Mouse (Mus musculus): Measurements from ENCODE around the gene Fkbp1b. TPM values are rescaled to one million over a fixed set of nuclear protein-coding genes. Genes with fewer than 3 reads are reported as not detected.
"Not testable (repeated sequence)": the region's sequence is repeated elsewhere in the genome, so short reads cannot be mapped to it uniquely, and the experiment has no call there.

The Fkbp1b gene
- polyA plus RNA-seq, 1 experiment from 2014 or later = 13.2 TPM

DNA sequence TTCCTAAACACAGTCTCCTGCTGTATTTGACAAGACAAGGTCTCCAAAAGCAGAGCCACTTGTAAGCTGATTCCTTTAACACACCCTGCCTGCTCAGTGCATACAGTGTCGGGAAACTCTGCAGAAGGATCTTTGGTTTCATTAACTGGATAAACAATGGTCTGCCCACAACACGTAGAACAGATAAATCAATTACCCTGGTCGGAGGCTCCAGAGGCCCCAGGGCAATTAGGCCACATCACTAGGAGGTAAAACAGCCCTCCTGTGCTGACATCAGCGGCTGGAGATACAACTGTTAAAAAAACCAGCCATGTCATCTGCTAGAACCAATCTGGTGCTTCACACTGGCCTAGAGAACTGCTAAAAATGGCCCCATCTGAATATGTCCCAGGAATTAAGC lies 4.4 kb downstream of the Fkbp1b start:
- WGBS = 49% methylated on average over 4 of the region's 4 CpGs
- H3K9ac ChIP-seq (ENCODE audit: low read length) = no peak overlapping the region
- no peaks in the 10 kb centered on the region for H3K9me3 ChIP-seq (replicated peaks; ENCODE audit: control insufficient read depth, low read length)
- ATAC-seq (replicated peaks; ENCODE audit: extremely low read depth, insufficient read depth, low FRiP score) = no peak
- no peaks in the 10 kb centered on the region for H3K27me3 ChIP-seq (ENCODE audit: control insufficient read depth, insufficient read depth, low read length)
- H3K4me1 ChIP-seq (ENCODE audit: control insufficient read depth, insufficient read depth, low read length) = peaks cover 7% of the 10 kb centered on the region; the same call in 1 of the 2 replicates
- no peak overlapping the region for H3K27ac ChIP-seq (ENCODE audit: low read length)
- no peak overlapping the region for H3K4me2 ChIP-seq (ENCODE audit: low read depth, low read length)
- no peaks in the 10 kb centered on the region; the same call in 1 of the 2 replicates for H3K36me3 ChIP-seq (ENCODE audit: control insufficient read depth, insufficient read depth)
- no peak overlapping the region for H3K4me3 ChIP-seq (ENCODE audit: low read length)

DNA sequence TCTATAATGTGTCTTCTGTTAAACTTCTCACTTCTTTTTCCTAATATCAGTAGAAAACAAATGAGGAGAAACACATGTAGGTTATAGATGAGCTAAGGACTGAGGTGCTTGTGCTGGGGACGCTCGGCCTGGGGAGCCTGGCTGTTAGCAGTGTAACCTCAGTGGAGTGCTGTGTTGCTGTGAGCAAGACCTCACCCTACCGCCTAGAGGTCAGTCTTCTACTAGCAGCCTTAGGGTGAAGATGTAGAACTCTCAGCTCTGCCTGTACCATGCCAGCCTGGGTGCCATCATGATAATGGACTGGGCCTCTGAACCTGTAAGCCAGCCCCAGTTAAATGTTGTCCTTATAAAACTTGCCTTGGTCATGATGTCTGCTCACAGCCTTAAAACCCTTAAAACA lies 14.1 kb downstream of the Fkbp1b start:
- Histone ChIP-seq H3K27ac (ENCODE audit: low read length) (no peak overlapping the region), H3K4me2 (ENCODE audit: low read depth, low read length) (no peak overlapping the region), H3K4me1 (ENCODE audit: control insufficient read depth, insufficient read depth, low read length) (no peaks in the 10 kb centered on the region), H3K27me3 (ENCODE audit: control insufficient read depth, insufficient read depth, low read length) (no peaks in the 10 kb centered on the region), H3K36me3 (ENCODE audit: control insufficient read depth, insufficient read depth) (peaks cover 16% of the 10 kb centered on the region), H3K9ac (ENCODE audit: low read length) (no peak overlapping the region), H3K9me3 (replicated peaks; ENCODE audit: control insufficient read depth, low read length) (no peaks in the 10 kb centered on the region), H3K4me3 (ENCODE audit: low read length) (no peak overlapping the region)
- no peak for ATAC-seq (replicated peaks; ENCODE audit: extremely low read depth, insufficient read depth, low FRiP score)
- 68% methylated on average over 3 of the region's 3 CpGs for WGBS

DNA sequence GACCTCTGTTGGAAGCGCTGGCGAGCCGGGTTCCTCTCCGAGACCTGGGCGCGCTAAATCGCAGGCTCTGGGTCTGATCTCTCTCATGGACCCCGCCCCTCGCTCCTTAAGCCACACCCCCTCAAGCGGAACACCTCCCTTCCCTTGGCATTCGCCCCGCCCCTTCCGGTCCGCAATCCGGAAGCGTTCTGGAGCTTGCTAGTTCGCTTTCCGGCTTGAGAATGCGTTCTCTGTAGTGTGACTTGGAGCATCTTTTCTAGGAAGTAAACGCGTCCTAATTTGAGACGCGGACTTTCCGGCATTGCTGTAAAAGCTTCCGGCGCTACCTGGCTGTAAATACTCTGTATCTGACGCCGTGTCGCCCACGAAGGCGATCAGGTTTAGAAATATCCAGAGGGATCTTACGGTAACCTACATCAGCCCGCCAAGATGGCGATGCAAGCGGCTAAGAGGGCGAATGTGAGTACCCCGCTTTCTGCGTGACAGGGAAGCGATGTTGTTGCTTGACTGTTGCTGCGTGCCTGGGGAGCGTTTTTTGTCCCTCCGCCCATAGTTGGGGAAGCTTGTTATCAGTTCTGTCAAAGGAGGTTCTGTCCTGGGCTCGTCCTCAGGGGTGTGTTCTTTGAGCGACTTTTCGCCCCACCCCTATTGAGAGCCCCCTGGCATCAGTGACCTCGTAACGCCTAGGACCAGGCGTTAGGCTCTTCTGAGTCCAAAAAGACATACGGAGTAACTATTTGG lies 23.9 kb downstream of the Fkbp1b start, which contains the start of gene Sf3b6:
Gene Sf3b6 (plus strand): TSS at position 184 of the 741 bp plus-strand sequence.
- Histone ChIP-seq H3K27ac (ENCODE audit: low read length) (peak within 1 kb of the TSS; percentile 92), H3K36me3 (ENCODE audit: control insufficient read depth, insufficient read depth) (peaks cover 19% of the 10 kb centered on the region), H3K4me1 (ENCODE audit: control insufficient read depth, insufficient read depth, low read length) (peaks cover 14% of the 10 kb centered on the region), H3K9me3 (replicated peaks; ENCODE audit: control insufficient read depth, low read length) (no peaks in the 10 kb centered on the region), H3K4me2 (ENCODE audit: low read depth, low read length) (peak within 1 kb of the TSS; percentile 96), H3K4me3 (ENCODE audit: low read length) (peak within 1 kb of the TSS; percentile 98), H3K9ac (ENCODE audit: low read length) (peak within 1 kb of the TSS; percentile 89), H3K27me3 (ENCODE audit: control insufficient read depth, insufficient read depth, low read length) (no peaks in the 10 kb centered on the region)
- under 1% methylated on average over 49 of the region's 49 CpGs for WGBS
- ATAC-seq (replicated peaks; ENCODE audit: extremely low read depth, insufficient read depth, low FRiP score) = peak; percentile 98

DNA sequence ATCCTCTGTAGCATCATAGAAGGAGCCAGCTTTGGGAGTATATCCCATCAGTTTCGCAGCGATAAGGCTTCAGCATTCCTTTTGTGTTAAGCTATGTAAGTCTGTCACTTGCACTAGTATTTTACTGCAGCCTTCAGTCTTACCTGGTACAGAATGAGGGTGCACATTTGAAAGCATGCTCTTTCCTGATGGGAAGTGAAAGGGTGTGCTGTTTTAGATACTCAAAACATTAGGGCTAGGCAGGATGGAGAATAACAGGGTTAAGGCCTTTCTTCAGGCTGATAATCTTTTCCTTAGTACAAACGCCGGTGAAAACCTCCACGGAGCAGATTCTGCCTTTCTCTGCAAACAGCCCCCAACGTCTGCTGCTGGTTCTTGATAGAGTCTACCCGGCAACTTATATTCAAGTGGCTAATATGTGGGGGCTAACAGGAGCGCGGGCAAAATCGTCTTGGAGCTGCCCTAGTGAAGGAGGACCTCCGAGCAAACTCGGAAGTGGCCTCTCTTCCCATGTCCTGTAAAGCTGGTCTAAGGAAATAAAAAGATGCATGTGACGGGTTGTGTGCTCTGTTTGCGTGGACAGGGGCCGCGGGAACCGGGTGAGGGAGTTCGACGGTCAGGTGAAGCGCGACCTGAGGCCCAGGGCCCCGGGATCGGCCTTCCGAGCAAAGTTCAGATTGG lies 24.6 kb downstream of the Fkbp1b start:
- peaks cover 14% of the 10 kb centered on the region for H3K4me1 ChIP-seq (ENCODE audit: control insufficient read depth, insufficient read depth, low read length)
- peak overlapping the region; percentile 89 for H3K9ac ChIP-seq (ENCODE audit: low read length)
- peaks cover 13% of the 10 kb centered on the region for H3K36me3 ChIP-seq (ENCODE audit: control insufficient read depth, insufficient read depth)
- peak overlapping the region; percentile 92 for H3K27ac ChIP-seq (ENCODE audit: low read length)
- WGBS = 7% methylated on average over 24 of the region's 24 CpGs
- H3K27me3 ChIP-seq (ENCODE audit: control insufficient read depth, insufficient read depth, low read length) = no peaks in the 10 kb centered on the region
- peak overlapping the region; percentile 98 for H3K4me3 ChIP-seq (ENCODE audit: low read length)
- no peaks in the 10 kb centered on the region for H3K9me3 ChIP-seq (replicated peaks; ENCODE audit: control insufficient read depth, low read length)
- H3K4me2 ChIP-seq (ENCODE audit: low read depth, low read length) = peak overlapping the region; percentile 92
- peak; percentile 65 for ATAC-seq (replicated peaks; ENCODE audit: extremely low read depth, insufficient read depth, low FRiP score)

DNA sequence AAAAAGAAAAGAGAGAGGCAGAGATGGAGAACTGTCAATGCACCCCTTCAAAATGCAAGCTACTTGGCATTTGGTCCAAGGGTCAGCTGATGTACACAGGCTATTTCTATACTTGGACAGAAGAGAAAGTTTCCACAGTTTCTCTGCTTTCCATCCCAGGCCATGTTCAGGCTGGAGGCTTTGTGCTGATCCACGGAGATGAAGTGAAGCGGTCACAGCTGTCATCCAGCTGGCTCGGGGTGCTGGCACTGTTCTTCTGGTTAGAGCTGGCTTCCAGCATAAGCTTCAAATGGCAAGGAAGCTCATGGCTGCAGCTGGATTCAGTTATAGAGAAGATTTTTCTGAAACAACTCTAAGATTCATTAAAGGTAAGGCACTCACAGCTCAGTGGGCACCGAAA lies 27.8 kb downstream of the Fkbp1b start:
- Histone ChIP-seq H3K4me3 (ENCODE audit: low read length) (no peak overlapping the region), H3K27ac (ENCODE audit: low read length) (no peak overlapping the region), H3K27me3 (ENCODE audit: control insufficient read depth, insufficient read depth, low read length) (no peaks in the 10 kb centered on the region), H3K4me2 (ENCODE audit: low read depth, low read length) (no peak overlapping the region), H3K9ac (ENCODE audit: low read length) (no peak overlapping the region), H3K4me1 (ENCODE audit: control insufficient read depth, insufficient read depth, low read length) (peaks cover 14% of the 10 kb centered on the region), H3K9me3 (replicated peaks; ENCODE audit: control insufficient read depth, low read length) (peaks cover 4% of the 10 kb centered on the region; the same call in 1 of the 2 replicates), H3K36me3 (ENCODE audit: control insufficient read depth, insufficient read depth) (no peaks in the 10 kb centered on the region)
- 77% methylated on average over 4 of the region's 4 CpGs for WGBS
- no peak for ATAC-seq (replicated peaks; ENCODE audit: extremely low read depth, insufficient read depth, low FRiP score)

DNA sequence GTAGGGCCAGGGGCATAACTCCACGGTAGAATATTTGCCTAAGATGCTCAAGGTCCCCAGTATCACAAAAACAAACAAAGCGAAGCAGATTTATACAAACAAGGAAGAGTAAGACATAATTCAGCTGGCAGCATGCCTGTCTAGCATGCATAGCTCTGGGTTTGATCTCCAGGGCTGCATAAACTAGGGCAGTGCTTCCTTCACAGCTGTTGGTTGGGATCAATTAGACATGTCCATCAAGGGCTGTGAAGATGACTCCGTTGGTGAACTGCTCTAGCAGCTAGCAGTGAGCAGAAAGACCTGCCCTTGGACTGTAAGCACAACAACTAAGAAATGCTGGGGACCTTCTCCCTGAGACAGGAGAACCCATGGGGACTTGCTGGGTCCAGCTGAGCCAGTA lies 29.7 kb downstream of the Fkbp1b start:
- no peak overlapping the region for H3K9ac ChIP-seq (ENCODE audit: low read length)
- H3K36me3 ChIP-seq (ENCODE audit: control insufficient read depth, insufficient read depth) = no peaks in the 10 kb centered on the region
- no peak overlapping the region for H3K4me3 ChIP-seq (ENCODE audit: low read length)
- WGBS = 47% methylated on average over 3 of the region's 3 CpGs
- no peak for ATAC-seq (replicated peaks; ENCODE audit: extremely low read depth, insufficient read depth, low FRiP score)
- H3K27ac ChIP-seq (ENCODE audit: low read length) = no peak overlapping the region
- H3K4me2 ChIP-seq (ENCODE audit: low read depth, low read length) = no peak overlapping the region
- peaks cover 4% of the 10 kb centered on the region; the same call in 1 of the 2 replicates for H3K9me3 ChIP-seq (replicated peaks; ENCODE audit: control insufficient read depth, low read length)
- H3K27me3 ChIP-seq (ENCODE audit: control insufficient read depth, insufficient read depth, low read length) = no peaks in the 10 kb centered on the region
- peaks cover 4% of the 10 kb centered on the region for H3K4me1 ChIP-seq (ENCODE audit: control insufficient read depth, insufficient read depth, low read length)

DNA sequence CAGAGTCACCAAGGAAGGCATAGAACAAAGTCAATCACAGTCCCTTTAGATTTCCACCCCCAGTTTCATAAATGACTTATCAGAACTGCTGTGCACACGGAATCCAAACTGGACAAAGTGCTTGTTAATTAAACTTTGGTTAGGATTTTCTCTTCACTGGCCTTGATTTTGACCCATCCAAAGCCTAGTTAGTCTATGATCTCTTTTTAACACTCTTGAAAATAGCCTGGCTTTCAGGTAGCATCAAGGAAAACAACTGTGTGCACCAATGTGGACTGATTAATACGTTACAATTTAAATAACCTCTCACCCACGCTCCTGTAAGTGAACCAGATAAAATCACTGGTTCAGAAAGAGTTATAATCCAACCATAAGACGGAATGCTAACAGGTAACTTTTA lies 30.4 kb downstream of the Fkbp1b start:
- Histone ChIP-seq H3K9ac (ENCODE audit: low read length) (no peak overlapping the region), H3K4me3 (ENCODE audit: low read length) (no peak overlapping the region), H3K9me3 (replicated peaks; ENCODE audit: control insufficient read depth, low read length) (peaks cover 4% of the 10 kb centered on the region; the same call in 1 of the 2 replicates), H3K4me1 (ENCODE audit: control insufficient read depth, insufficient read depth, low read length) (no peaks in the 10 kb centered on the region), H3K27me3 (ENCODE audit: control insufficient read depth, insufficient read depth, low read length) (no peaks in the 10 kb centered on the region), H3K36me3 (ENCODE audit: control insufficient read depth, insufficient read depth) (no peaks in the 10 kb centered on the region), H3K27ac (ENCODE audit: low read length) (no peak overlapping the region), H3K4me2 (ENCODE audit: low read depth, low read length) (no peak overlapping the region)
- ATAC-seq (replicated peaks; ENCODE audit: extremely low read depth, insufficient read depth, low FRiP score) = no peak
- WGBS = 72% methylated on average over 4 of the region's 4 CpGs

DNA sequence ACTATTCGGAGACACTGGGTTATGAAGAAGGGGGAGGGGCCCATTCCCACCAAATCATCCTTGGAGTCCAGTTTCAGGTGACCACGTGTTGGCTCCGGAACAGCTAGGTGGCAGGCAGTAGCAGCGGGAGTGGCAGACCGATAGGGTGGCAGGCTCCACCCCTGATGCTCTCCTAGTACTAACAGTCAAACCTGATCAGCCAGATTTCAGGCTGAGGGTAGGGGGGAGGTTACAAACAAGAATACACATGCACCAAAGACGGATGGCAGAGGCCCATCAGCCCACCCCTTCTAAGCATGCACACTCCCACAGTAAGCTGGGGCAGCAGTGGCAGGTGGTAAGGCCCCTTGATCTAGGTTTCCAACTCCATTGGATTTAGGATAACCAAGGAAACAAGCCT lies 43.9 kb downstream of the Fkbp1b start:
- H3K27me3 ChIP-seq (ENCODE audit: control insufficient read depth, insufficient read depth, low read length); ATAC-seq (replicated peaks; ENCODE audit: extremely low read depth, insufficient read depth, low FRiP score); H3K4me2 ChIP-seq (ENCODE audit: low read depth, low read length); H3K27ac ChIP-seq (ENCODE audit: low read length); H3K36me3 ChIP-seq (ENCODE audit: control insufficient read depth, insufficient read depth); H3K4me3 ChIP-seq (ENCODE audit: low read length); H3K9ac ChIP-seq (ENCODE audit: low read length); H3K4me1 ChIP-seq (ENCODE audit: control insufficient read depth, insufficient read depth, low read length): not testable (repeated sequence)
- 0 out of 2 replicates have a peak, but pooled peaks cover 11% of the 10 kb centered on the region for H3K9me3 ChIP-seq (replicated peaks; ENCODE audit: control insufficient read depth, low read length)
- WGBS = 73% methylated on average over 6 of the region's 6 CpGs

DNA sequence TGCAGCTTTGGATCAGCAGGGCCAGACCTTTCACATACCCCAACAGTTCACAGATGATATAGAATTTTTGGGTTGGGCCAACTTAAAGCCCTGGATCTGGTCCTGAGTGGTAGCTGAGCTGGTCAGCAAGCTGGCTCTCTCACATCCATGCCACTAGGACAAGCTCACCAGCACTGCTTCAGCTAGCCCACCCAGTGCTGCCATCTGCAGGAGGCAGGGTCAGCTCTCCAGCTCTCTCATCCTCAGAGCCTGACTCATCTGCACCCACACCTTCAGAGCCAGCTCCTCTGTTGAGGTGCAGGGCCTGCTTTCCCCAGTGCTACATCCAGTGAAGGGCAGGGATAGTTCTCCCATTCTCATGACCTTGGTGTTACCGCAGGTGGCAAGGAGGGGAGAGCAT lies 47.7 kb downstream of the Fkbp1b start:
- H3K4me2 ChIP-seq (ENCODE audit: low read depth, low read length) = no peak overlapping the region
- H3K4me3 ChIP-seq (ENCODE audit: low read length) = no peak overlapping the region
- H3K27me3 ChIP-seq (ENCODE audit: control insufficient read depth, insufficient read depth, low read length) = no peaks in the 10 kb centered on the region
- no peak overlapping the region for H3K9ac ChIP-seq (ENCODE audit: low read length)
- H3K9me3 ChIP-seq (replicated peaks; ENCODE audit: control insufficient read depth, low read length) = no peaks in the 10 kb centered on the region
- WGBS = 78% methylated on average over 1 of the region's 1 CpGs
- no peaks in the 10 kb centered on the region for H3K4me1 ChIP-seq (ENCODE audit: control insufficient read depth, insufficient read depth, low read length)
- no peak for ATAC-seq (replicated peaks; ENCODE audit: extremely low read depth, insufficient read depth, low FRiP score)
- H3K27ac ChIP-seq (ENCODE audit: low read length) = no peak overlapping the region
- no peaks in the 10 kb centered on the region for H3K36me3 ChIP-seq (ENCODE audit: control insufficient read depth, insufficient read depth)

Measured in heart, embryonic 16.5 days (tissue).